8 mouse cellular contexts compared by ENCODE assay signal in genomic region chr10:93945364-93945763, GRCm38 (mm10). TPM values are rescaled to one million over a fixed set of nuclear protein-coding genes. Genes with fewer than 3 reads are reported as not detected.
DNase-seq lines count a peak whose midpoint lies in the region; ATAC-seq and TF ChIP-seq lines count a peak whose summit lies in the region.

No protein-coding gene starts in this region.

- peak; percentile 92 for TF ChIP-seq CTCF in heart, postnatal 0 days (IDR thresholded peaks at IDR 0.05; ENCODE audit: low read depth)

- ATAC-seq in forebrain, embryonic 14.5 days = no peak
- no peak for ATAC-seq in neural tube, embryonic 15.5 days (ENCODE audit: low FRiP score)
- ATAC-seq in heart, postnatal 0 days (ENCODE audit: insufficient read depth, low read depth) = peak; percentile 53
- ATAC-seq in liver, embryonic 16.5 days (ENCODE audit: low read depth) = peak; percentile 58

- H3K27me3 ChIP-seq in forebrain, embryonic 14.5 days (replicated peaks; ENCODE audit: control insufficient read depth, insufficient read depth, low read length) = no peaks in the 10 kb centered on the region
- H3K27me3 ChIP-seq in forebrain, embryonic 10.5 days (ENCODE audit: poor library complexity, severe bottlenecking) = no peaks in the 10 kb centered on the region
- H3K27me3 ChIP-seq in neural tube, embryonic 15.5 days (replicated peaks) = no peaks in the 10 kb centered on the region
- no peaks in the 10 kb centered on the region for H3K27me3 ChIP-seq in heart, postnatal 0 days (ENCODE audit: control insufficient read depth, insufficient read depth, low read length)
- H3K27me3 ChIP-seq in liver, embryonic 16.5 days (ENCODE audit: control insufficient read depth, insufficient read depth, low read depth, low read length) = no peaks in the 10 kb centered on the region

- H3K4me3 ChIP-seq in forebrain, embryonic 14.5 days (ENCODE audit: low read depth, low read length) = no peak overlapping the region
- H3K4me3 ChIP-seq in forebrain, embryonic 10.5 days = no peak overlapping the region
- H3K4me3 ChIP-seq in neural tube, embryonic 15.5 days (replicated peaks) = no peak overlapping the region
- H3K4me3 ChIP-seq in heart, postnatal 0 days (ENCODE audit: low read depth, low read length) = no peak overlapping the region
- no peak overlapping the region for H3K4me3 ChIP-seq in liver, embryonic 16.5 days (ENCODE audit: low read depth, low read length)

- no peak overlapping the region for H3K9ac ChIP-seq in forebrain, embryonic 14.5 days (ENCODE audit: low read length)
- no peak overlapping the region for H3K9ac ChIP-seq in neural tube, embryonic 15.5 days (replicated peaks)
- H3K9ac ChIP-seq in heart, postnatal 0 days (replicated peaks; ENCODE audit: low read depth, low read length) = no peak overlapping the region
- no peak overlapping the region for H3K9ac ChIP-seq in liver, embryonic 16.5 days (ENCODE audit: low read depth, low read length)

- DNase-seq in forebrain, embryonic 14.5 days (ENCODE audit: low spot score) = peak; percentile 66
- no peak for DNase-seq in forebrain, embryonic 10.5 days (ENCODE audit: extremely low spot score, low spot score)
- DNase-seq in neural tube, embryonic 10.5 days (ENCODE audit: extremely low spot score, low spot score) = peak; percentile 23
- DNase-seq in heart, postnatal 0 days (ENCODE audit: low spot score) = peak; percentile 74
- DNase-seq in urinary bladder, postnatal 4 days (ENCODE audit: low spot score in 2 of 2) = no peak
- DNase-seq in urinary bladder, adult 18-20 months (ENCODE audit: low spot score in 2 of 2) = no peak

- H3K27ac ChIP-seq in forebrain, embryonic 14.5 days (ENCODE audit: low read depth, low read length) = no peak overlapping the region
- H3K27ac ChIP-seq in forebrain, embryonic 10.5 days = no peak overlapping the region
- no peak overlapping the region for H3K27ac ChIP-seq in neural tube, embryonic 15.5 days (replicated peaks)
- H3K27ac ChIP-seq in heart, postnatal 0 days (ENCODE audit: low read depth) = no peak overlapping the region
- H3K27ac ChIP-seq in liver, embryonic 16.5 days (ENCODE audit: low read length) = 0 out of 2 replicates have a peak overlapping the region, but pooled peaks have one; percentile 33

- H3K4me2 ChIP-seq in forebrain, embryonic 14.5 days (ENCODE audit: low read length) = no peak overlapping the region
- no peak overlapping the region for H3K4me2 ChIP-seq in neural tube, embryonic 15.5 days
- H3K4me2 ChIP-seq in heart, postnatal 0 days (ENCODE audit: low read depth, low read length) = no peak overlapping the region
- H3K4me2 ChIP-seq in liver, embryonic 16.5 days (ENCODE audit: low read depth, low read length) = no peak overlapping the region

- 56% methylated on average over 4 of the region's 4 CpGs for WGBS in forebrain, embryonic 14.5 days
- WGBS in forebrain, embryonic 10.5 days = 68% methylated on average over 4 of the region's 4 CpGs
- 12% methylated on average over 4 of the region's 4 CpGs for WGBS in neural tube, embryonic 15.5 days
- WGBS in heart, postnatal 0 days = 16% methylated on average over 4 of the region's 4 CpGs
- WGBS in liver, embryonic 16.5 days (ENCODE audit: insufficient replicate concordance) = 36% methylated on average over 4 of the region's 4 CpGs

- no peaks in the 10 kb centered on the region for H3K36me3 ChIP-seq in forebrain, embryonic 14.5 days (ENCODE audit: control insufficient read depth, insufficient read depth, low read length)
- no peaks in the 10 kb centered on the region for H3K36me3 ChIP-seq in forebrain, embryonic 10.5 days (replicated peaks)
- H3K36me3 ChIP-seq in neural tube, embryonic 15.5 days = no peaks in the 10 kb centered on the region
- H3K36me3 ChIP-seq in heart, postnatal 0 days (replicated peaks; ENCODE audit: control insufficient read depth, insufficient read depth, low read length) = no peaks in the 10 kb centered on the region
- H3K36me3 ChIP-seq in liver, embryonic 16.5 days (ENCODE audit: control insufficient read depth, insufficient read depth) = no peaks in the 10 kb centered on the region

- no peaks in the 10 kb centered on the region for H3K4me1 ChIP-seq in forebrain, embryonic 14.5 days (ENCODE audit: control insufficient read depth, insufficient read depth, low read length)
- H3K4me1 ChIP-seq in forebrain, embryonic 10.5 days = no peaks in the 10 kb centered on the region
- peaks cover 5% of the 10 kb centered on the region; the same call in 1 of the 2 replicates for H3K4me1 ChIP-seq in neural tube, embryonic 15.5 days
- peaks cover 11% of the 10 kb centered on the region for H3K4me1 ChIP-seq in heart, postnatal 0 days (ENCODE audit: control insufficient read depth, insufficient read depth)
- H3K4me1 ChIP-seq in liver, embryonic 16.5 days (ENCODE audit: control insufficient read depth, low read depth, low read length) = no peaks in the 10 kb centered on the region

- H3K9me3 ChIP-seq in forebrain, embryonic 14.5 days (replicated peaks; ENCODE audit: control insufficient read depth, low read length) = no peaks in the 10 kb centered on the region
- H3K9me3 ChIP-seq in forebrain, embryonic 10.5 days = no peaks in the 10 kb centered on the region
- no peaks in the 10 kb centered on the region for H3K9me3 ChIP-seq in neural tube, embryonic 15.5 days (replicated peaks)
- no peaks in the 10 kb centered on the region for H3K9me3 ChIP-seq in heart, postnatal 0 days (replicated peaks; ENCODE audit: control insufficient read depth, low read length)
- no peaks in the 10 kb centered on the region for H3K9me3 ChIP-seq in liver, embryonic 16.5 days (replicated peaks; ENCODE audit: control insufficient read depth, low read length)

- TF ChIP-seq EP300 in heart, postnatal 0 days (IDR thresholded peaks at IDR 0.05; ENCODE audit: low read depth) = no peak

RNA-seq across cellular contexts. Expression of gene Metap2, which starts 48.5 kb away (rescaled TPM):
- 157 and 162 TPM in 2 replicates for polyA plus RNA-seq in forebrain, embryonic 14.5 days (2014; fragmentation: Nextera tagmentation; extraction: Ambion mirVana)
- polyA plus RNA-seq in forebrain, embryonic 10.5 days (2016; fragmentation: Nextera tagmentation; extraction: Ambion mirVana) = 235 and 247 TPM in 2 replicates
- 159 and 172 TPM in 2 replicates for polyA plus RNA-seq in neural tube, embryonic 15.5 days (2015; fragmentation: Nextera tagmentation; extraction: Ambion mirVana)
- total RNA-seq in heart, postnatal 0 days (2014; rRNA removed; ENCODE audit: low replicate concordance) = 22.0 and 37.9 TPM in 2 replicates
- 141 and 151 TPM in 2 replicates for polyA plus RNA-seq in heart, postnatal 0 days (2015; fragmentation: Nextera tagmentation; extraction: Ambion mirVana)
- 161 TPM in 2 replicates for polyA plus RNA-seq in liver, embryonic 16.5 days (2015; fragmentation: Nextera tagmentation; extraction: Ambion mirVana)

Comparison
In these comparisons a context has a peak if more than half of its experiments do, and no peak if none do; other contexts are left out.
1. DNase-seq: peak in forebrain, embryonic 14.5 days (single experiment), neural tube, embryonic 10.5 days (single experiment) and heart, postnatal 0 days (single experiment); none in forebrain, embryonic 10.5 days (single experiment), urinary bladder, postnatal 4 days (0 of 2) and urinary bladder, adult 18-20 months (0 of 2).
2. ATAC-seq: peak in heart, postnatal 0 days (single experiment) and liver, embryonic 16.5 days (single experiment); none in forebrain, embryonic 14.5 days (single experiment) and neural tube, embryonic 15.5 days (single experiment).